Mouse (Mus musculus) embryonic facial prominence, embryonic 11.5 days (tissue): ENCODE results near the gene Scaf11. TPM values are rescaled to one million over a fixed set of nuclear protein-coding genes. Genes with fewer than 3 reads are reported as not detected.

Experiments used
- ATAC-seq: fragments of 200-750 bp; cut with Nextera tagmentation; replicated peaks from 2 replicates; pipeline ENCODE4 v1.8.0; 2017; ENCODE audit warnings: low read depth; ENCODE audit not compliant: insufficient number of reproducible peaks, low FRiP score, low TSS enrichment
- DNase-seq: peaks from one replicate; pipeline ENCODE4 v3.0.0-alpha.2; 2015; ENCODE audit warnings: low spot score
- H3K27ac ChIP-seq: fragments of 300-500 bp; sonication (generic); replicated peaks from 2 replicates; pipeline ENCODE4 v1.5.1; 2014; ENCODE audit warnings: mild to moderate bottlenecking, low read depth, low read length, control low read depth
- H3K27me3 ChIP-seq: fragments of 300-500 bp; sonication (generic); 2 replicates; pipeline ENCODE4 v1.6.1; 2014; ENCODE audit warnings: mild to moderate bottlenecking, low read length, moderate library complexity, mixed read lengths; ENCODE audit not compliant: control insufficient read depth, insufficient read depth
- H3K36me3 ChIP-seq: fragments of 300-500 bp; sonication (generic); replicated peaks from 2 replicates; pipeline ENCODE4 v1.6.1; 2014; ENCODE audit warnings: low read depth, mild to moderate bottlenecking, low read length, moderate library complexity, mixed read lengths; ENCODE audit not compliant: control insufficient read depth, insufficient read depth
- H3K4me1 ChIP-seq: fragments of 300-500 bp; sonication (generic); 2 replicates; pipeline ENCODE4 v1.6.1; 2014; ENCODE audit warnings: low read length, mixed read lengths; ENCODE audit not compliant: control insufficient read depth, insufficient read depth
- H3K4me2 ChIP-seq: fragments of 300-500 bp; sonication (generic); 2 replicates; pipeline ENCODE4 v1.6.1; 2014; ENCODE audit warnings: low read depth, mild to moderate bottlenecking, control low read depth, low read length, moderate library complexity
- H3K4me3 ChIP-seq: fragments of 300-500 bp; sonication (generic); 2 replicates; pipeline ENCODE4 v1.5.1; 2014; ENCODE audit warnings: low read depth, low read length, control low read depth
- H3K9ac ChIP-seq: fragments of 300-500 bp; sonication (generic); replicated peaks from 2 replicates; pipeline ENCODE4 v1.6.1; 2014; ENCODE audit warnings: mild to moderate bottlenecking, control low read depth, low read length
- H3K9me3 ChIP-seq: fragments of 300-500 bp; sonication (generic); replicated peaks from 2 replicates; pipeline ENCODE4 v1.6.1; 2016; ENCODE audit warnings: mild to moderate bottlenecking, low read length, inconsistent platforms, mixed read lengths; ENCODE audit not compliant: control insufficient read depth
- WGBS: fragments of 180-500 bp; shearing (Covaris S2); extraction: QIAGEN DNeasy Blood & Tissue Kit; methylation state at CpG from one replicate; pipeline ENCODE4 v1.1.7; 2014; 5-methylcytosine and 5-hydroxymethylcytosine counted together
- polyA plus RNA-seq: library from polyadenylated mRNA; unstranded; fragments of >200 nt; fragmentation: Nextera tagmentation; extraction: Ambion mirVana; gene quantifications from 2 replicates; pipeline ENCODE4 v1.2.1, GENCODE M21; 2014

The Scaf11 gene
- polyA plus RNA-seq, 1 experiment from 2014 or later, result 138 TPM

GRCm38 (mm10) chr15:96491421-96491820 lies 30.8 kb upstream of the Scaf11 start:
- no peaks in the 10 kb centered on the region for H3K36me3 ChIP-seq
- no peaks in the 10 kb centered on the region for H3K9me3 ChIP-seq
- peaks cover 4% of the 10 kb centered on the region; the same call in 1 of the 2 replicates for H3K4me1 ChIP-seq
- peak overlapping the region; percentile 56 for H3K27ac ChIP-seq
- H3K4me2 ChIP-seq, result no peak overlapping the region
- no peak overlapping the region for H3K4me3 ChIP-seq
- no peaks in the 10 kb centered on the region for H3K27me3 ChIP-seq
- DNase-seq (peak; percentile 50), ATAC-seq (peak; percentile 31; the same call in 1 of the 2 replicates)
- 10% methylated on average over 3 of the region's 3 CpGs for WGBS
- H3K9ac ChIP-seq, result no peak overlapping the region

DNA sequence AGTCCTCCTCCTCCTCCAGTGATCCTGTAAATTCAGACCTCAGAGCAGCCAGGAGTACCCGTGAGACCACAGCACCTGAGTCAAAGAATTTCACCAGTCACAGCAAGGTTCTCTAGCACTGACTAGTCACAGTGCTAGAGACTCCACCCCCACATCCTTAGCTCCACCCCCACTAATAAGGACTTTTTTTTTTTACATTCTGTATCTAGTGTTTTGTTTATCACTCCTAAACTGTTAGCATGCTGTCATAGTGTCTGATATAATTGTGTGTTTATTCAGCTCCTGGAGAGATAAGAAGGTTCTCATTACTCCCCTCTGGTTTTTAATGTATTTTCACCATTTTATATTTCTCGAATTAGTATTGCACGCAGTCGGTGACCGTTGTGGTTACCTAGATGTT lies 29.5 kb upstream of the Scaf11 start:
- H3K4me1 ChIP-seq, result peaks cover 4% of the 10 kb centered on the region; the same call in 1 of the 2 replicates
- no peaks in the 10 kb centered on the region for H3K27me3 ChIP-seq
- H3K27ac ChIP-seq, result no peak overlapping the region
- H3K9ac ChIP-seq, result no peak overlapping the region
- no peaks in the 10 kb centered on the region for H3K36me3 ChIP-seq
- no peak for DNase-seq
- no peak overlapping the region for H3K4me3 ChIP-seq
- H3K4me2 ChIP-seq, result no peak overlapping the region
- H3K9me3 ChIP-seq, result no peaks in the 10 kb centered on the region
- 68% methylated on average over 5 of the region's 5 CpGs for WGBS
- no peak for ATAC-seq

DNA sequence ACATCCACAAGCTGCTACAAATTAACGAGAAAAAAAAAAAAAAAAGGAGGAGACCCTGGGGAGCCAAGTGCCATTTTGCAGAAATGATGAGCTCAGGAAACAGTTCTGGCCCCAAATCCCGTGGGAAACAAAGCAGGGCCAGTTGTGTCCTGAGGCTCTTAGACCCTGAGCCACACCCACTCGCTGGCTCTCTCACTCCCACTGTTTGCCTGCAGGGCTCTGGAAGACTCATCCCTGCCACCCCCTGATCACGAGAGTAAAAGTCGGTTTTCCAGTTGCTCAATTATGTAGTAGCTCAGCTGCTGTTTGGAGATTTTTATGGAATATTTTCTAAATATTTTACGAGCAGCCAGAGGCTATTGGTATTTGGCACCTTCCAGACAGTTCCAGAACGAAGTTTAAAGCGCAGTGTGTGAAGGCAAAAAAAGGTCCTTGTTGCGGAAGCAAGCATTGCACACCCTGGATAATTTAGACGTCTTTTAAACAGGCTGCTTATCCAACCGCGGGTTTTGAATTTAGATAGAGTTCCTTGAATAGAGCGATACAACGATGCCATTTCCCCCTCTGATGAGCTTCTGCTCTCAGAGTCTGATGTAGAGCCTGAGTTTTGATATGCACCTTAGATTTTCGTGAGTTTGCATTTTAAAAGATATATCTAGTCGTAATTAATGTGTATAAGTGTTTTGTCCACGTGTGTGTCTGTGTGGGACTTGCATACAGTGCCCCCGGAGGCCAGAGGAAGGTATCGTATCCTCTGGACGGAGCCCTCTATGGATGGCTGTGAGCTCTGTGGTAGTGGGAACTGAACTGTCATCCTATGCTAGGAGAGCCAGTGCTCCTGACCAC lies 28.5 kb upstream of the Scaf11 start:
- DNase-seq (peak; percentile 63), ATAC-seq (peak; percentile 75; the same call in 1 of the 2 replicates)
- Histone ChIP-seq H3K36me3 (no peaks in the 10 kb centered on the region), H3K4me1 (peaks cover 4% of the 10 kb centered on the region; the same call in 1 of the 2 replicates), H3K27me3 (no peaks in the 10 kb centered on the region), H3K27ac (no peak overlapping the region), H3K4me2 (no peak overlapping the region), H3K9me3 (no peaks in the 10 kb centered on the region), H3K9ac (no peak overlapping the region), H3K4me3 (no peak overlapping the region)
- 27% methylated on average over 20 of the region's 20 CpGs for WGBS

DNA sequence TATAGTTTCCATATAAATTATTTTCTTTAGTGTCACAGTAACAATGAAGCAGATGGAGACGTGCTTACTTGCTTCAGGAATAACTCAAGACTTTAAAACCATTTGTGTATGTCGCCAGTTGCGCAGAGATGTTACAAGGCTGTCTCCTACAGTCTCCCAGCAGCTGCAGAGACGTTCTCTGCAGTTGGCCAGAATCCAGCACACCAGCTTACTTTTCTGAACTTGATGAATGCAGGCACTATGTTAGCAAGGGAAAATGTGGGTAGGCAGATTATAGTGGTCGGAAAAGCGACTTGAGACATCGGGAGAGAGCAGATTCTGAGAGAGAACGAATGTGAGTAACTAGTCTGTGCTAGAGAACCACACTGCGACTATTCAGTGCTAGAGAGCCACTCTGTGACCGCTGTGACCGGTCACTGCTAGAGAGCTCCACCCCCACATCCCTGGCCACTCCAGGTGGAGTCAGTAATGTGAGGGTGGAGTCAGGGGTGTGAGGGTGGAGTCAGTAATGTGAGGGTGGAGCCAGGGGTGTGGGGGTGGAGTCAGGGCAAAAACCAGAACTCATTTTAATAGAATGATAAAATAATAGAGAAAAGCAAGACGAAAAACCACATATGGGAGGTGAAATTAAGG lies 26.5 kb upstream of the Scaf11 start:
- Histone ChIP-seq H3K27ac (no peak overlapping the region), H3K9me3 (no peaks in the 10 kb centered on the region), H3K27me3 (no peaks in the 10 kb centered on the region), H3K36me3 (no peaks in the 10 kb centered on the region), H3K4me1 (peaks cover 3% of the 10 kb centered on the region; the same call in 1 of the 2 replicates), H3K9ac (no peak overlapping the region), H3K4me3 (no peak overlapping the region), H3K4me2 (no peak overlapping the region)
- DNase-seq, result no peak
- 60% methylated on average over 12 of the region's 12 CpGs for WGBS
- ATAC-seq, result no peak

- Histone ChIP-seq H3K4me2 (no peak overlapping the region), H3K27me3 (no peaks in the 10 kb centered on the region), H3K9me3 (no peaks in the 10 kb centered on the region), H3K36me3 (no peaks in the 10 kb centered on the region), H3K4me3 (no peak overlapping the region), H3K4me1 (no peaks in the 10 kb centered on the region), H3K27ac (no peak overlapping the region), H3K9ac (no peak overlapping the region)
- ATAC-seq (no peak), DNase-seq (no peak)
- WGBS, result 80% methylated on average over 3 of the region's 3 CpGs
Measured at GRCm38 (mm10) chr15:96480822-96481221, 20.2 kb upstream of the Scaf11 start.

DNA sequence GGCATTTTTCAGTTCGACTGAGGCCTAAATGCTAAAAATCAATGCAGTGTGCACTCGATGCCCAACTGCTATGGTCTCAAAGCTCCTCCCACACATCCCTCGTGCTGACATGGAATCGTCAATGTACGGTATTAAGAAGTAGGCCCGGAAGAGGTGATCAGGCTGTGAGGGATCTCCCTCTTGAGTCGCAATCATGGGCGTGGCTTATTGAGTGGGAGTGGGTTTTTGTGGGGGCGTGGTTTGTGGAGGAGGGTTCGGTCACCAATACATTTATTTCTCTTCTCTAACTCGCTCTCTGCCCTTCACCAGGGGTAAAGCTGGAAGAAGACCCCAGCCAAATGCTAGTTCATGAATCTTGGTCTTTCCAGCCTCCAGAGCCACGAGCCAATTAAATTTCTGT lies 17.4 kb upstream of the Scaf11 start:
- Histone ChIP-seq H3K4me3 (no peak overlapping the region), H3K36me3 (no peaks in the 10 kb centered on the region), H3K4me2 (no peak overlapping the region), H3K27ac (no peak overlapping the region), H3K9me3 (no peaks in the 10 kb centered on the region), H3K9ac (no peak overlapping the region), H3K27me3 (no peaks in the 10 kb centered on the region), H3K4me1 (no peaks in the 10 kb centered on the region)
- no peak for DNase-seq
- WGBS, result 88% methylated on average over 12 of the region's 12 CpGs
- ATAC-seq, result no peak

GRCm38 (mm10) chr15:96476359-96476758 lies 15.7 kb upstream of the Scaf11 start:
- DNase-seq (peak; percentile 87), ATAC-seq (0 out of 2 replicates have a peak, but pooled peaks have one; percentile 47)
- H3K4me2 ChIP-seq, result no peak overlapping the region
- 7% methylated on average over 7 of the region's 7 CpGs for WGBS
- no peak overlapping the region for H3K4me3 ChIP-seq
- no peaks in the 10 kb centered on the region for H3K9me3 ChIP-seq
- H3K36me3 ChIP-seq, result no peaks in the 10 kb centered on the region
- H3K9ac ChIP-seq, result no peak overlapping the region
- H3K27me3 ChIP-seq, result no peaks in the 10 kb centered on the region
- no peak overlapping the region for H3K27ac ChIP-seq
- no peaks in the 10 kb centered on the region for H3K4me1 ChIP-seq

DNA sequence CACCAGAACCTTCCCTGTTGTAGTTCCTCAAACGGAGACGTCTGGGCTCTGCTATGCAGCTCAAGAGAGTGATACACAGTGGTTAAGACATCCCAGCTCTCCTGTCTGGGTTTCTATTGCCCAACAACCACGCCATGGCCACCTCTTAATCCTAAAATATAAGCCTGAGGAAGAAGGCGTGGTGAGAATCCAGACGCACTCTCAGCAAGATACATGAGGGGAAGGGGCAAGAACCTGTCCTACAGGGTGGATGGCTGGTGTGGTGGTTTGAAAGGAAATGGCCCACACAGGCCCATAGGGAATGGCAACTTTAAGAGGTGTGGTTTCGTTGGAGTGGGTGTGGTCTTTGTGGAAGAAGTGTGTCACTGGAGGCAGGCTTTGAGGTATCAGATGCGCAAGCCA lies 14.9 kb upstream of the Scaf11 start:
- Histone ChIP-seq H3K4me2 (no peak overlapping the region), H3K27ac (no peak overlapping the region), H3K9ac (no peak overlapping the region), H3K4me1 (no peaks in the 10 kb centered on the region), H3K4me3 (no peak overlapping the region), H3K27me3 (no peaks in the 10 kb centered on the region), H3K36me3 (no peaks in the 10 kb centered on the region), H3K9me3 (no peaks in the 10 kb centered on the region)
- DNase-seq (no peak), ATAC-seq (no peak)
- WGBS, result 79% methylated on average over 7 of the region's 7 CpGs
